Mouse (Mus musculus) liver, adult 2 months (tissue): ENCODE measurements around the gene Hoxb7. TPM values are rescaled to one million over a fixed set of nuclear protein-coding genes. Genes with fewer than 3 reads are reported as not detected.

Source experiments
- DNase-seq: peaks from one replicate; pipeline ENCODE4 v3.0.0-alpha.2; 2011; ENCODE audit warnings: low read depth, low spot score; ENCODE audit errors: extremely low read depth
- H3K27ac ChIP-seq: fragments of 200-500 bp; replicated peaks from 2 replicates; pipeline ENCODE4 v1.5.1; 2012; ENCODE audit warnings: low read depth, mild to moderate bottlenecking, control low read depth, inconsistent platforms, low read length; ENCODE audit not compliant: insufficient read depth
- H3K27me3 ChIP-seq: fragments of 200-500 bp; 2 replicates; pipeline ENCODE4 v1.6.1; 2012; ENCODE audit warnings: mild to moderate bottlenecking, moderate library complexity, low read length, inconsistent platforms; ENCODE audit not compliant: control insufficient read depth, insufficient read depth
- H3K36me3 ChIP-seq: fragments of 200-500 bp; 2 replicates; pipeline ENCODE4 v1.6.1; 2012; ENCODE audit warnings: low read length, inconsistent platforms; ENCODE audit not compliant: control insufficient read depth, insufficient read depth
- H3K4me1 ChIP-seq: fragments of 200-500 bp; 2 replicates; pipeline ENCODE4 v1.6.1; 2011; ENCODE audit warnings: low read length; ENCODE audit not compliant: control insufficient read depth, insufficient read depth
- H3K4me3 ChIP-seq: fragments of 200-500 bp; 2 replicates; pipeline ENCODE4 v1.5.1; 2011; ENCODE audit warnings: low read depth, mild to moderate bottlenecking, control low read depth, low read length, moderate library complexity; ENCODE audit not compliant: insufficient read depth
- H3K79me2 ChIP-seq: fragments of 200-500 bp; 2 replicates; pipeline ENCODE4 v1.6.1; 2012; ENCODE audit warnings: inconsistent platforms, mild to moderate bottlenecking, low read length, moderate library complexity; ENCODE audit not compliant: control insufficient read depth, insufficient read depth
- H3K9ac ChIP-seq: fragments of 200-500 bp; 2 replicates; pipeline ENCODE4 v1.6.1; 2012; ENCODE audit warnings: low read depth, mild to moderate bottlenecking, control low read depth, inconsistent platforms, low read length
- CTCF ChIP-seq: fragments of 200-500 bp; IDR thresholded peaks from 2 replicates; pipeline ENCODE4 v1.5.1; 2011; ENCODE audit warnings: low read depth, low read length, control low read depth
- POLR2A ChIP-seq: fragments of 200-500 bp; IDR thresholded peaks from 2 replicates; pipeline ENCODE4 v1.6.1; 2011; ENCODE audit warnings: low read length, control low read depth; ENCODE audit not compliant: insufficient read depth; ENCODE audit errors: extremely low read depth
- WGBS: fragments of 180-500 bp; shearing (Covaris S2); methylation state at CpG from one replicate; pipeline ENCODE4 v1.1.7; 2018; 5-methylcytosine and 5-hydroxymethylcytosine counted together
- polyA plus RNA-seq: library from polyadenylated mRNA; depleted of rRNA; stranded (reverse); fragments of >200 nt; gene quantifications from 2 replicates; pipeline ENCODE4 v1.2.3, GENCODE M21; 2012
- total RNA-seq: library from RNA; depleted of rRNA; stranded (reverse); fragments of >200 nt; gene quantifications from 2 replicates; pipeline ENCODE4 v1.2.3, GENCODE M21; 2014

Hoxb7 gene
- total and polyA plus RNA-seq, 2 experiments = 0.09 to 0.17 TPM

GRCm38 (mm10) chr11:96299781-96300180 is 13.4 kb downstream of the Hoxb7 start:
- no peak overlapping the region for H3K4me3 ChIP-seq
- peaks cover 35% of the 10 kb centered on the region for H3K27me3 ChIP-seq
- 12% methylated on average over 9 of the region's 9 CpGs for WGBS
- TF ChIP-seq POLR2A (no peak), CTCF (no peak)
- H3K79me2 ChIP-seq = no peaks in the 10 kb centered on the region
- H3K9ac ChIP-seq = no peak overlapping the region
- H3K36me3 ChIP-seq = no peaks in the 10 kb centered on the region
- no peak for DNase-seq
- H3K4me1 ChIP-seq = no peaks in the 10 kb centered on the region
- H3K27ac ChIP-seq = no peak overlapping the region

- WGBS = 12% methylated on average over 35 of the region's 35 CpGs
- H3K4me1 ChIP-seq = no peaks in the 10 kb centered on the region
- H3K27me3 ChIP-seq = peaks cover 32% of the 10 kb centered on the region
- no peak overlapping the region for H3K4me3 ChIP-seq
- H3K9ac ChIP-seq = no peak overlapping the region
- TF ChIP-seq POLR2A = no peak
- TF ChIP-seq CTCF = no peak
- H3K36me3 ChIP-seq = no peaks in the 10 kb centered on the region
- H3K79me2 ChIP-seq = no peaks in the 10 kb centered on the region
- no peak overlapping the region for H3K27ac ChIP-seq
- no peak for DNase-seq
Measured at GRCm38 (mm10) chr11:96300354-96301063, 14.1 kb downstream of the Hoxb7 start.

- H3K9ac ChIP-seq = no peak overlapping the region
- WGBS = 26% methylated on average over 10 of the region's 10 CpGs
- no peak for DNase-seq
- H3K4me3 ChIP-seq = no peak overlapping the region
- H3K4me1 ChIP-seq = no peaks in the 10 kb centered on the region
- no peaks in the 10 kb centered on the region for H3K79me2 ChIP-seq
- H3K27me3 ChIP-seq = peaks cover 28% of the 10 kb centered on the region
- H3K27ac ChIP-seq = no peak overlapping the region
- TF ChIP-seq POLR2A = no peak
- TF ChIP-seq CTCF = no peak
- H3K36me3 ChIP-seq = no peaks in the 10 kb centered on the region
Measured at GRCm38 (mm10) chr11:96301064-96301431, 14.6 kb downstream of the Hoxb7 start.

GRCm38 (mm10) chr11:96301837-96302236 is 15.4 kb downstream of the Hoxb7 start:
- 20% methylated on average over 15 of the region's 15 CpGs for WGBS
- DNase-seq = no peak
- Histone ChIP-seq H3K79me2 (no peaks in the 10 kb centered on the region), H3K27me3 (peaks cover 28% of the 10 kb centered on the region), H3K27ac (no peak overlapping the region), H3K4me3 (no peak overlapping the region), H3K4me1 (no peaks in the 10 kb centered on the region), H3K9ac (no peak overlapping the region), H3K36me3 (no peaks in the 10 kb centered on the region)
- TF ChIP-seq POLR2A (no peak), CTCF (no peak)

GRCm38 (mm10) chr11:96302381-96303150 is 16.1 kb downstream of the Hoxb7 start:
- DNase-seq = no peak
- Histone ChIP-seq H3K4me1 (no peaks in the 10 kb centered on the region), H3K4me3 (no peak overlapping the region), H3K79me2 (no peaks in the 10 kb centered on the region), H3K36me3 (no peaks in the 10 kb centered on the region), H3K27ac (no peak overlapping the region), H3K9ac (no peak overlapping the region), H3K27me3 (peaks cover 28% of the 10 kb centered on the region)
- WGBS = 21% methylated on average over 23 of the region's 23 CpGs
- TF ChIP-seq CTCF = no peak
- TF ChIP-seq POLR2A = no peak
